Mouse (Mus musculus): ENCODE measurements around the gene Gtf3c6. TPM values are rescaled to one million over a fixed set of nuclear protein-coding genes. Genes with fewer than 3 reads are reported as not detected.

Gtf3c6 gene
- total RNA-seq, 2 experiments from 2014 or later: 19.1 to 21.5 TPM

Other genes starting within 250 kb of the Gtf3c6 start
- under 1 TPM; 0.39 to 0.60 TPM for gene Mfsd4b1, start 232.8 kb downstream of the Gtf3c6 start, total RNA-seq (2021)
- gene Slc16a10, start 115.8 kb downstream of the Gtf3c6 start, total RNA-seq (2021): 10 to 100 TPM; 30.0 to 33.6 TPM
- 10 to 100 TPM; 16.2 to 19.2 TPM for gene Rpf2, start 11.1 kb downstream of the Gtf3c6 start, total RNA-seq (2021)
- 10 to 100 TPM; 20.7 to 24.8 TPM for gene Amd1, start 44.1 kb upstream of the Gtf3c6 start, total RNA-seq (2021)
- 1 to 10 TPM; 5.4 to 6.4 TPM for gene Cdk19, start 81.5 kb upstream of the Gtf3c6 start, total RNA-seq (2021)